Mouse (Mus musculus): Measurements from ENCODE around the gene Mettl21c. TPM values are rescaled to one million over a fixed set of nuclear protein-coding genes. Genes with fewer than 3 reads are reported as not detected.

The Mettl21c gene
- total RNA-seq, 2 experiments from 2014 or later = not detected

Other genes starting within 250 kb of the Mettl21c start
- 10 to 100 TPM; 52.0 to 52.7 TPM for gene Uxs1, start 192.2 kb downstream of the Mettl21c start, total RNA-seq (2021)
- 10 to 100 TPM; 50.5 to 50.7 TPM for gene Tpp2, start 86.4 kb downstream of the Mettl21c start, total RNA-seq (2021)
- gene Gm8251, start 41.9 kb upstream of the Mettl21c start, total RNA-seq (2021) = not detected
- gene Tex30, start 82.4 kb upstream of the Mettl21c start, total RNA-seq (2021) = 1 to 10 TPM; 8.5 to 9.1 TPM
- gene Kdelc1, start 98.8 kb upstream of the Mettl21c start, total RNA-seq (2021) = 10 to 100 TPM; 10.2 to 11.1 TPM
- 10 to 100 TPM; 34.1 to 37.9 TPM for gene Bivm, start 98.9 kb upstream of the Mettl21c start, total RNA-seq (2021)
- 10 to 100 TPM; 20.4 to 22.5 TPM for gene Ercc5, start 127.7 kb upstream of the Mettl21c start, total RNA-seq (2021)
- not detected for gene Mettl21e, start 198.9 kb upstream of the Mettl21c start, total RNA-seq (2021)